Mouse (Mus musculus): ENCODE data around the gene Rsph4a. TPM values are rescaled to one million over a fixed set of nuclear protein-coding genes. Genes with fewer than 3 reads are reported as not detected.
A peak's percentile ranks its signal among the peaks of the same experiment; 100 is the strongest.
"Not testable (repeated sequence)": the region's sequence is repeated elsewhere in the genome, so short reads cannot be mapped to it uniquely, and the experiment has no call there.

The Rsph4a gene
- polyA plus RNA-seq (2015; fragmentation: Nextera tagmentation; extraction: Ambion mirVana) = 0.05 and 0.14 TPM in 2 replicates

DNA sequence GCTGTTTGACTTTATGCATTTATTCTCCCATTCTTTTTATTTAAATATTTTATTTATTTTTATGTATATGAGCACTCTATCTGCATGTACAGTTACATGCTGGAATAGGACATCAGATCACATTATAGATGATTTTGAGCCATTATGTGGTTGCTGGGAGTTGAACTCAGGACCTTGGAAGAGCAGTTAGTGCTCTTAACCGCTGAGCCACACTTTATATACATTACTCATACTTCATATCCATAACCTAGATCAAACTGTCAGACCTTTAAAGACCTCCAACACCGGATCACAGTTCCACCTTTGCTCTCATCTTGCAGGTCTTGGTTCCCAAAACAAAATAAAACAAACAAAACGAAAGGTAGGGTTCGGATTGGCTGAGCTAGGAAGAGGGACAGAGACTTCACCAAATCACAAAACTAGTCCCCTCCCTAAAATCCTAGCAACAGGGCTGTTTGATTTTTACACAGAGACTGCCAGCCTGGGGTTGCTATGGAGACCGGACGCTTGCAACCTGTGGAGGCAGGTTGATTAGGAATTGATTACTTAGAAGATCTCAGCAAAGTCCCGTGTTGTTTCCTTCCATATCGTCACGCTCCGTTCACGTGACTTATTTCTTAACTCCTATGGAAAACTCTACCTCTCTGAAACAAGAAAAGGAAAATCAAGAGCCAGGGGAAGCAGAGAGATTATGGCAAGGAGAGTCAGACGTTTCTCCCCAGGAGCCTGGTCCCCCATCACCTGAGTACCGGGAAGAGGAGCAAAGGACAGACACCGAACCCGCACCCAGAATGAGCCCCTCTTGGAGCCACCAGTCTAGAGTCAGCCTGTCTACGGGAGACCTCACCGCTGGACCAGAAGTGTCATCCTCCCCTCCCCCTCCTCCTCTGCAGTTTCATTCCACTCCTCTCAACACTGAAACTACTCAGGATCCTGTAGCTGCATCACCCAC, at the start of gene Rsph4a:
TSS of gene Rsph4a (plus strand) at position 582 of the 952 bp plus-strand sequence.
- Histone ChIP-seq H3K9me3 (replicated peaks) (no peaks in the 10 kb centered on the region), H3K9ac (no peak within 1 kb of the TSS), H3K4me2 (peak within 1 kb of the TSS; percentile 72), H3K4me3 (replicated peaks) (peak within 1 kb of the TSS; percentile 48), H3K4me1 (peaks cover 5% of the 10 kb centered on the region), H3K27me3 (no peaks in the 10 kb centered on the region), H3K36me3 (no peaks in the 10 kb centered on the region), H3K27ac (no peak within 1 kb of the TSS)
- ATAC-seq (replicated peaks; ENCODE audit: low FRiP score) = peak; percentile 99
- 6% methylated on average over 17 of the region's 17 CpGs for WGBS

DNA sequence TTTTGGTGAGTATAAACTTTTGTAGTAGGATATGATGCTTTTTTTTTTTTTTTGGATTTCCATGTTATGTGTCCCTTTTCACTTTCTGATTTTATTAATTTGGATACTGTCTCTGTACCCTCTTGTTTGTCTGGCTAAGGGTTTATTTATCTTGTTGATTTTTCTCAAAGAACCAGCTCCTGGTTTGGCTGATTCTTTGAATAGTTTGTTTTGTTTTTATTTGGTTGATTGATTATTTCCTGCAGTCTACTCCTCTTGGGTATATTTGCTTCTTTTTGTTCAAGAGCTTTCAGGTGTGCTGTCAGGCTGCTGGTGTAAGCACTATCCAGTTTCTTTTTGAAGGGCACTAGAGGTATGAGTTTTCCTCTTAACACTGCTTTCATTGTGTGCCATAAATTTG, 47.5 kb upstream of the Rsph4a start, which contains the start of gene Sult3a1:
TSS of gene Sult3a1 (plus strand) at position 301 of the 400 bp plus-strand sequence.
- Histone ChIP-seq H3K27me3 (no peaks in the 10 kb centered on the region), H3K27ac (no peak within 1 kb of the TSS), H3K4me1 (no peaks in the 10 kb centered on the region), H3K36me3 (no peaks in the 10 kb centered on the region), H3K4me2 (no peak within 1 kb of the TSS), H3K9me3 (replicated peaks) (no peaks in the 10 kb centered on the region), H3K4me3 (replicated peaks) (no peak within 1 kb of the TSS), H3K9ac (no peak within 1 kb of the TSS)
- ATAC-seq (replicated peaks; ENCODE audit: low FRiP score) = no peak

DNA sequence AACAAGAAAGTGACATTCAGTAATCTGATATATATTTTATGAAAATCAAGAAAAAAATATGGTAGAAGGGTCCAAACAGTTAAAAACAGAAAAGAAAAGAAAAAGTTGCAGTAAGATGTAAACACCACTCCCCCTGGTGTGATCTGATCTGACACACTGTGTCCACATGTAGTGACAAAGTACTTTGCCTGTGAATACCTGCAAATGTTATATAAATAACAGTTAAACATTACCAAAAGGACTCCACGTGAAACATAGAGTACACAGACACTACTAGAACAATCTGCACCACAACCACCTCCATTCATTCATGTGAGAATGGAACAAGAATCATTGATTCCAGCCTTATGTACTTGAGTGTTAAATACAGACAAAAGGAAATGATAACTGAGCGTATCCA, 38.9 kb upstream of the Rsph4a start:
- no peak overlapping the region for H3K9ac ChIP-seq

DNA sequence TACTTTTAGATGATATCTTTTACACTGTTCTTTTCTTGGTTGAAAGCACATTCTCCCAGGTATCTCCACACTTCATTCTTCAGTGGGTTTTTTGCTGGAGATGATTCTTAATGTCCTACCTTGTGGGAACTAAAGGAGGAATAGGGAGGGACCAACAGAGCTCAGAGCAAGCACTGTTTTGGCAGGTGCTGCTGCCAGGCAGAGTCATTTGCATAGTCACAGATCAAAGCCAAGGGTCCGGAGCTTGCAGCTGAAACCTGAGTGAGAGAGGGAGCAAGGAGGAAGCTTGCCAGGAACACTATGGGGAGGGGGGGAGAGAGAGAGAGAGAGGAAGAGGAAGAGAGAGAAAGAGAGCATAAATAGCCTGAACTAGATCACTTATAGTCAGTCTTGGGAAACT, 34.5 kb upstream of the Rsph4a start:
- Histone ChIP-seq H3K4me2 (no peak overlapping the region), H3K9ac (no peak overlapping the region), H3K36me3 (no peaks in the 10 kb centered on the region), H3K9me3 (replicated peaks) (no peaks in the 10 kb centered on the region), H3K4me1 (no peaks in the 10 kb centered on the region), H3K27me3 (no peaks in the 10 kb centered on the region), H3K4me3 (replicated peaks) (no peak overlapping the region), H3K27ac (no peak overlapping the region)
- WGBS = 5% methylated on average over 1 of the region's 1 CpGs
- 0 out of 2 replicates have a peak, but pooled peaks have one; percentile 56 for ATAC-seq (replicated peaks; ENCODE audit: low FRiP score)

More for the DNA sequence above, 38.9 kb upstream of the Rsph4a start:
- Histone ChIP-seq H3K9me3 (replicated peaks) (no peaks in the 10 kb centered on the region), H3K4me3 (replicated peaks) (no peak overlapping the region), H3K36me3 (no peaks in the 10 kb centered on the region), H3K27me3 (no peaks in the 10 kb centered on the region), H3K4me2 (no peak overlapping the region), H3K4me1 (no peaks in the 10 kb centered on the region), H3K27ac (no peak overlapping the region)
- 79% methylated on average over 2 of the region's 2 CpGs for WGBS
- ATAC-seq (replicated peaks; ENCODE audit: low FRiP score) = no peak

DNA sequence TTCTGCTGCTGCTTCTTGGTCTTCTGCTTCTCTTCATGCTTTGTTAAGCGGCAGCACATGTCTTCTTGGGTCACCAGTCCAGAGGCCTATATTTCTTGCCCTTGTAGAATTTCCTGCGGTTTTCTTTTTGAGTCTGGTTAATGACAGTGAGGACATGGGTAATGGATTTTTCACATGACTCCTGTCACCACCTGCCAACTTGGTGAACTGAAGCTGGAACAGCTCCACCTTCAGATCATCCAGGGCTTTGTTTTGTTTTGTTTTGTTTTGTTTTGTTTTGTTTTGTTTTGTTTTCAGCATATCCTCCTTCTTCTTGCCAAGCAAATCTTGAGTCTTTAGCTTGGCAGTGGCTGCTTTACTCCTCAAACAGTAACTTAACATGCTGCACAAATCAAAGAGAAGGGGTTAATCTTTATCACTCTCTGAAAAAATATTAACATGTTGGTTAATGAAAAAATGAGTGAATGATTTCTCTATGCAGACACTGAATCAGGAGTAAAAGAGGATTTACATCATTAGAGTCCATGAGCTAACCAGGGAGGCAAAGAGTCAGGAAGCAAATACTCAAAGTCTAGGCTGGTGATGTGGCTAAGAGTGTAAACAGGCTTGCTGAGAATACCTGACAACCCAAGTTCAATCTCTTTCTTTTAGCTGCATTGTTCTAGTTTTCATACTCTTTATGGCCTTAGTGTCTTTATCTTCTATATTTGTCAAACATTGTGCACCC, 32.1 kb upstream of the Rsph4a start:
- ATAC-seq (replicated peaks; ENCODE audit: low FRiP score) = peak; percentile 79
- Histone ChIP-seq H3K27ac (no peak overlapping the region), H3K9me3 (replicated peaks) (no peaks in the 10 kb centered on the region), H3K4me2 (no peak overlapping the region), H3K27me3 (no peaks in the 10 kb centered on the region), H3K9ac (no peak overlapping the region), H3K36me3 (no peaks in the 10 kb centered on the region), H3K4me1 (no peaks in the 10 kb centered on the region), H3K4me3 (replicated peaks) (no peak overlapping the region)
- WGBS = 52% methylated on average over 2 of the region's 2 CpGs

DNA sequence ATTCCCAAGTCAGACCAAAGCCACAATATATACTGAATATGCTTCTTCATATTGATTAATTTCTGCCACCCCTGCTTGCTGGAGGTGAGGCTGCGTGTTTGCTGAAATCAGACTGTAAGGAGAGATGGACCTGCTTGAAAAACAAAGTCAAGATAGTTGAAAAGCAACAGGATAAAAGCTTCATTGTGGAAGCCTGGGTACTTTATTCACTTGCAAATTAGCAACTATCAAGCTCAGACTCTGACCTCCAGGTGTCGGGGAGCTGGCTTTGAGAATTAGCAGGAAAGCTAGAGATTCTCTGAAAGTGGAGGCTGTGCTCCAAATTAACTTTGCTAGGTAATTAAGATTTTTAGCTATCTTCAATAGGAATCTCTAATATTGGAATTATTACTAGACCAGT, 22.5 kb upstream of the Rsph4a start:
- ATAC-seq (replicated peaks; ENCODE audit: low FRiP score); H3K9ac ChIP-seq; H3K27ac ChIP-seq; H3K36me3 ChIP-seq; H3K4me3 ChIP-seq (replicated peaks); H3K4me2 ChIP-seq; H3K9me3 ChIP-seq (replicated peaks); H3K4me1 ChIP-seq; H3K27me3 ChIP-seq: not testable (repeated sequence)
- WGBS = 86% methylated on average over 2 of the region's 2 CpGs

DNA sequence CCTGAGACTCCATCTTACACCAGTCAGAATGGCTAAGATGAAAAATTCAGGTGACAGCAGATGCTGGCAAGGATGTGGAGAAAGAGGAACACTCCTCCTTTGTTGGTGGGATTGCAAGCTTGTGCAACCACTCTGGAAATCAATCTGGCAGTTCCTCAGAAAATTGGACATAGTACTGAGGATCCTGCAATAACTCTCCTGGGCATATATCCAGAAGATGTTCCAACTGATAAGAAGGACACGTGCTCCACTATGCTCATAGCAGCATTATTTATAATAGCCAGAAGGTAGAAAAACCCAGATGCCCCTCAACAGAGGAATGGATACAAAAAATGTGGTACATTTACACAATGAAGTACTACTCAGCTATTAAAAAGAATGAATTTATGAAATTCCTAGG, 3.4 kb upstream of the Rsph4a start:
- H3K27ac ChIP-seq; H3K27me3 ChIP-seq; H3K4me1 ChIP-seq; H3K4me2 ChIP-seq; H3K4me3 ChIP-seq (replicated peaks); H3K36me3 ChIP-seq; ATAC-seq (replicated peaks; ENCODE audit: low FRiP score); H3K9me3 ChIP-seq (replicated peaks); H3K9ac ChIP-seq: not testable (repeated sequence)
- WGBS = 80% methylated on average over 1 of the region's 1 CpGs

DNA sequence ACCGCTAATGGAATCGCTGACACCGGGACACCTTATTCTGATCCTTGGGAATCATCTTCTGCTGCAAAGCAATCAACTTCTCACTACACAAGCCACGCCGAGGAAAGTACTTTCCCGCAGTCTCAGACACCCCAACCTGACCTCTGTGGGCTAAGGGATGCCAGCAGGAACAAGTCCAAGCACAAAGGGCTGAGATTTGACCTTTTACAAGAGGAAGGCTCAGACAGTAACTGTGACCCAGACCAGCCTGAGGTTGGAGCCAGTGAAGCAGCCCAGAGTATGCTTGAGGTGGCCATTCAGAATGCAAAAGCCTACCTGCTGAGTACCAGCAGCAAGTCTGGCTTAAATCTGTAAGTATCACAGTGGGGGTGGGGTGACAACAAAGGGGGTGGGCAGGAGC, 578 bp downstream of the Rsph4a start:
- Histone ChIP-seq H3K27ac (no peak overlapping the region), H3K4me3 (replicated peaks) (peak overlapping the region; percentile 48), H3K9me3 (replicated peaks) (no peaks in the 10 kb centered on the region), H3K4me2 (peak overlapping the region; percentile 72), H3K9ac (no peak overlapping the region), H3K27me3 (no peaks in the 10 kb centered on the region), H3K36me3 (no peaks in the 10 kb centered on the region), H3K4me1 (peaks cover 5% of the 10 kb centered on the region)
- 4% methylated on average over 6 of the region's 6 CpGs for WGBS
- ATAC-seq (replicated peaks; ENCODE audit: low FRiP score) = no peak

DNA sequence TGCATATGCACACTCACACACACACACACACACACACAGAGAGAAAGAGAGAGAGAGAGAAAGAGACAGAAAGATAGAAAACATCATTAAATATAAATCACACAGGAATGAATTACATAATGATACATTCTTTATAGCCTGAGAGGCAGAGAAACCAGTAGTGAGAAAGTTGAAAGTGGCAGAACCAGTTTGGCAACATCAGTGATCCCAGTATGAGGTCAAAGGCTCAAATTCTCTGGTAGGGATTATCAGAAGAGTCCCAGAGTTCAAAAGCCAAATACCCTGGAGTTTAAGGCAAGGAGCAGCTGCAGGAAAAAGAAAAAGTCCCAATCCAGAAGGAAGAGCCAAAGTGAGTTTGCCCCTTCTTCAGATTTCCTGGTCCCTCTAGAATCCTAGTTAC, 35.8 kb downstream of the Rsph4a start:
- no peak overlapping the region for H3K9ac ChIP-seq
- peaks cover 71% of the 10 kb centered on the region for H3K36me3 ChIP-seq
- H3K27ac ChIP-seq = no peak overlapping the region
- ATAC-seq (replicated peaks; ENCODE audit: low FRiP score) = no peak
- H3K4me3 ChIP-seq (replicated peaks) = no peak overlapping the region
- no peak overlapping the region for H3K4me2 ChIP-seq
- H3K27me3 ChIP-seq = no peaks in the 10 kb centered on the region
- H3K4me1 ChIP-seq = no peaks in the 10 kb centered on the region
- H3K9me3 ChIP-seq (replicated peaks) = no peaks in the 10 kb centered on the region

DNA sequence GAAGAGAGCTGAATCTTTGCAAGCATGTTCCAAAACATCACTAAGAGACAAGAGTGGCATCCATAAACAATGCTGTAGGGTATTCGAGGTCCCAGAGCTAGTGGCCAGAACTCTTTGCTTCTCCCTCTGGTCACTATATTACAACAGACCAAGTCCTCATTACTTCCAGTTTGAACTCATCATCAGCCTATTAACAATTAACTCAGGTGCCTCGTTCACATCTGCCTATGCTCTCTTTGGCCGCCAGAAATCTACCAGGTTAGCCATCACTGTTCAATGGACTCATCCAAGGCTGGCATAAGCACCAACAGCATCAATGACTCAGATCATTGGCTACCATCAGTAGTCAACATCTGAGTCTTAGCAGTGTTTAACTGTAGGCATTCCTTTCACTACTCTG, 40.5 kb downstream of the Rsph4a start:
- no peak for ATAC-seq (replicated peaks; ENCODE audit: low FRiP score)
- WGBS = 77% methylated on average over 3 of the region's 3 CpGs
- no peaks in the 10 kb centered on the region for H3K9me3 ChIP-seq (replicated peaks)
- no peak overlapping the region for H3K27ac ChIP-seq
- H3K27me3 ChIP-seq = no peaks in the 10 kb centered on the region
- H3K36me3 ChIP-seq = peaks cover 51% of the 10 kb centered on the region
- H3K4me3 ChIP-seq (replicated peaks) = no peak overlapping the region
- peaks cover 6% of the 10 kb centered on the region; the same call in 1 of the 2 replicates for H3K4me1 ChIP-seq
- H3K4me2 ChIP-seq = no peak overlapping the region
- no peak overlapping the region for H3K9ac ChIP-seq

DNA sequence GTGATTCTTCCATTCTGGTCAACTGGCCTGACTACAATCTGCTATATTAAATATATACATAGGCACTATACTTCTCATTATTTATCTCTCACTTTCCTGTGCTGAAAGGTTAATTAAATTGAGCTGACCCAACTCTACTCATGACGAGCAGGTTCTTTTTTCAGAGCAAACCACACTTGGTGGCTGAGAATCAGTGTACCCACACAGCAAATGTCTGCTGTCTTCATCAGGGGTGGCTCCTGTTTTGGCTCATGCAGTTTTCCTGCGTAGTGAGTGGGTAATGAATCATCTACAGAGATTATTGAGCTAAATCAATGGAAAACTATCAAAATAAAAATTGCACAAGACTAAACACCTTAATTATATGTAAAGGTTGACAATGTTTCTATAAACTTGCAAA, 41.4 kb downstream of the Rsph4a start:
- H3K36me3 ChIP-seq = peaks cover 48% of the 10 kb centered on the region
- no peaks in the 10 kb centered on the region for H3K9me3 ChIP-seq (replicated peaks)
- H3K27ac ChIP-seq = no peak overlapping the region
- no peaks in the 10 kb centered on the region for H3K27me3 ChIP-seq
- H3K4me2 ChIP-seq = no peak overlapping the region
- H3K4me1 ChIP-seq = peaks cover 8% of the 10 kb centered on the region; the same call in 1 of the 2 replicates
- 77% methylated on average over 2 of the region's 2 CpGs for WGBS
- H3K4me3 ChIP-seq (replicated peaks) = no peak overlapping the region
- ATAC-seq (replicated peaks; ENCODE audit: low FRiP score) = no peak
- H3K9ac ChIP-seq = no peak overlapping the region

Measured in kidney, embryonic 15.5 days (tissue).